Mouse (Mus musculus): ENCODE measurements at regions not wholly inside any gene's neighbourhood (a gene's known extent, or its start where the extent isn't known, plus 50 kb on each side); places are given as distances from the start of the nearest gene placed in this dataset.

- TF ChIP-seq EP300 (IDR thresholded peaks at IDR 0.05; ENCODE audit: low read depth) (no peak), CTCF (IDR thresholded peaks at IDR 0.05; ENCODE audit: low read depth) (no peak)
These were observed 137.9 kb upstream of the Fbxl7 start for GRCm38 (mm10) chr15:27033261-27033660.

Measured in heart, postnatal 0 days (tissue).